Mouse (Mus musculus): ENCODE measurements around the gene Ago4. TPM values are rescaled to one million over a fixed set of nuclear protein-coding genes. Genes with fewer than 3 reads are reported as not detected.

Gene Ago4
- 10.7 TPM for polyA plus RNA-seq (2014; fragmentation: Illumina TruSeq; extraction: RNeasy Lipid Tissue Mini Kit (QIAGEN cat#74804); ENCODE audit: low read depth, low replicate concordance)

GRCm38 (mm10) chr4:126532827-126533728, at the start of gene Ago4:
Ago4 (minus strand) TSS chr4:126533472.

GRCm38 (mm10) chr4:126556809-126557711, 23.8 kb upstream of the Ago4 start, which contains the start of gene Clspn:
Clspn (plus strand) TSS chr4:126556935.

GRCm38 (mm10) chr4:126468285-126468901, 64.9 kb downstream of the Ago4 start, which contains the start of gene Ago1:
Ago1 (minus strand) TSS chr4:126468583.

Other genes with a start within 250 kb of the Ago4 start
- gene Col8a2, start 246.7 kb downstream of the Ago4 start, polyA plus RNA-seq (2014; fragmentation: Illumina TruSeq; extraction: RNeasy Lipid Tissue Mini Kit (QIAGEN cat#74804); ENCODE audit: low read depth, low replicate concordance) = 0.85 TPM
- gene Adprhl2, start 211.8 kb downstream of the Ago4 start, polyA plus RNA-seq (2014; fragmentation: Illumina TruSeq; extraction: RNeasy Lipid Tissue Mini Kit (QIAGEN cat#74804); ENCODE audit: low read depth, low replicate concordance) = not detected
- not detected for gene Tekt2, start 207.8 kb downstream of the Ago4 start, polyA plus RNA-seq (2014; fragmentation: Illumina TruSeq; extraction: RNeasy Lipid Tissue Mini Kit (QIAGEN cat#74804); ENCODE audit: low read depth, low replicate concordance)
- 13.6 TPM for gene Ago3, start 103.9 kb downstream of the Ago4 start, polyA plus RNA-seq (2014; fragmentation: Illumina TruSeq; extraction: RNeasy Lipid Tissue Mini Kit (QIAGEN cat#74804); ENCODE audit: low read depth, low replicate concordance)
- 17.8 TPM for gene Ago1, start 64.9 kb downstream of the Ago4 start, polyA plus RNA-seq (2014; fragmentation: Illumina TruSeq; extraction: RNeasy Lipid Tissue Mini Kit (QIAGEN cat#74804); ENCODE audit: low read depth, low replicate concordance)
- gene Clspn, start 23.5 kb upstream of the Ago4 start, polyA plus RNA-seq (2014; fragmentation: Illumina TruSeq; extraction: RNeasy Lipid Tissue Mini Kit (QIAGEN cat#74804); ENCODE audit: low read depth, low replicate concordance) = 5.1 TPM
- gene 5730409E04Rik, start 76.3 kb upstream of the Ago4 start, polyA plus RNA-seq (2014; fragmentation: Illumina TruSeq; extraction: RNeasy Lipid Tissue Mini Kit (QIAGEN cat#74804); ENCODE audit: low read depth, low replicate concordance) = 4.1 TPM
- 76.6 TPM for gene Psmb2, start 144.2 kb upstream of the Ago4 start, polyA plus RNA-seq (2014; fragmentation: Illumina TruSeq; extraction: RNeasy Lipid Tissue Mini Kit (QIAGEN cat#74804); ENCODE audit: low read depth, low replicate concordance)
- gene Tfap2e, start 202.8 kb upstream of the Ago4 start, polyA plus RNA-seq (2014; fragmentation: Illumina TruSeq; extraction: RNeasy Lipid Tissue Mini Kit (QIAGEN cat#74804); ENCODE audit: low read depth, low replicate concordance) = not detected
- 0.25 TPM for gene Ncdn, start 220.0 kb upstream of the Ago4 start, polyA plus RNA-seq (2014; fragmentation: Illumina TruSeq; extraction: RNeasy Lipid Tissue Mini Kit (QIAGEN cat#74804); ENCODE audit: low read depth, low replicate concordance)
- 6.3 TPM for gene AU040320, start 220.1 kb upstream of the Ago4 start, polyA plus RNA-seq (2014; fragmentation: Illumina TruSeq; extraction: RNeasy Lipid Tissue Mini Kit (QIAGEN cat#74804); ENCODE audit: low read depth, low replicate concordance)

Measured in sigmoid colon, adult 10 weeks (tissue).